Mouse (Mus musculus) embryonic facial prominence, embryonic 13.5 days (tissue): ENCODE data around the gene Mypop. TPM values are rescaled to one million over a fixed set of nuclear protein-coding genes. Genes with fewer than 3 reads are reported as not detected.
A peak's percentile ranks its signal among the peaks of the same experiment; 100 is the strongest.

Source experiments
- ATAC-seq: fragments of 200-750 bp; cut with Nextera tagmentation; 2 replicates; pipeline ENCODE4 v1.8.0; 2017; ENCODE audit warnings: low read depth; ENCODE audit not compliant: insufficient number of reproducible peaks, insufficient read depth, low FRiP score, low TSS enrichment
- H3K27ac ChIP-seq: fragments of 300-500 bp; sonication (generic); 2 replicates; pipeline ENCODE4 v1.5.1; 2015; ENCODE audit warnings: moderate library complexity, mild to moderate bottlenecking, inconsistent platforms
- H3K27me3 ChIP-seq: fragments of 300-500 bp; sonication (generic); 2 replicates; pipeline ENCODE4 v1.6.1; 2015; ENCODE audit warnings: mild to moderate bottlenecking, inconsistent platforms
- H3K36me3 ChIP-seq: fragments of 300-500 bp; sonication (generic); 2 replicates; pipeline ENCODE4 v1.6.1; 2015; ENCODE audit warnings: mild to moderate bottlenecking, inconsistent platforms
- H3K4me1 ChIP-seq: fragments of 300-500 bp; sonication (generic); 2 replicates; pipeline ENCODE4 v1.6.1; 2015; ENCODE audit warnings: inconsistent platforms
- H3K4me2 ChIP-seq: fragments of 300-500 bp; sonication (generic); 2 replicates; pipeline ENCODE4 v1.6.1; 2015; ENCODE audit warnings: moderate library complexity, mild to moderate bottlenecking, inconsistent platforms
- H3K4me3 ChIP-seq: fragments of 300-500 bp; sonication (generic); 2 replicates; pipeline ENCODE4 v1.5.1; 2015; ENCODE audit warnings: mild to moderate bottlenecking, inconsistent platforms
- H3K9ac ChIP-seq: fragments of 300-500 bp; sonication (generic); 2 replicates; pipeline ENCODE4 v1.6.1; 2015; ENCODE audit warnings: mild to moderate bottlenecking, inconsistent platforms
- H3K9me3 ChIP-seq: fragments of 300-500 bp; sonication (generic); 2 replicates; pipeline ENCODE4 v1.6.1; 2016; ENCODE audit warnings: inconsistent platforms
- WGBS: fragments of 180-500 bp; shearing (Covaris S2); methylation state at CpG from one replicate; pipeline ENCODE4 v1.1.7; 2015; ENCODE audit warnings: mixed read lengths; 5-methylcytosine and 5-hydroxymethylcytosine counted together
- polyA plus RNA-seq: library from polyadenylated mRNA; unstranded; fragments of >200 nt; fragmentation: Nextera tagmentation; extraction: Ambion mirVana; gene quantifications from 2 replicates; pipeline ENCODE4 v1.2.1, GENCODE M21; 2015

Mypop gene
- polyA plus RNA-seq, 1 experiment from 2014 or later: 6.7 TPM

DNA sequence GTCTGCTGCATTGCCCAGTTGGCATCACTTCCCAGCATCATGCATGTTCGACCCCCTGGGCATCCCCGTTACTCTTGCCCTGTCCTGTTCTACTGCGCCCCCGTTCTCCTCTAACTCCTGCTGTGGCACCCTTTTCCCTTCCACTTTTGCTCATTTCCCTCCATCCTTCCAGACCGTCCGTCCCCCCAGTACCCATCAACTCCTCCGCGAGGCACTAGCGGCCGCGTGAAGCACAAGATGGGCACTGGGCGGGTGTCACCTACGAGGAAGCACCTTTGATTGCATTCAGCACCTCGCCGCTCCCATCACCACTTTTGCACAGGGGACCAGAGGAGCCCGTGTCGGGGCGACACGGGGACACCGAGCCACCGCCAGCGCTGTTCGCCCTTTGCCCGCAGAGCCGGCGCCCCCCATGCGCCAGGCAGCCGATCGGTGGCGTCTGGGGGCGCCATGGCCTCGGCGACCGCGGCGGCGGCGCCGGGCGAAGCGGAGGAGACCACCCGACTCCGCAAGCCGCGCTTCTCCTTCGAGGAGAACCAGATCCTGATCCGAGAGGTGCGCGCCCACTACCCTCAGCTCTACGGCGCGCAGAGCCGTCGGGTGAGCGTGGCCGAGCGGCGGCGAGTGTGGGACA lies 732 bp downstream of the Mypop start:
- peak overlapping the region; percentile 59 for H3K4me3 ChIP-seq
- no peak overlapping the region for H3K27ac ChIP-seq
- peak overlapping the region; percentile 89 for H3K4me2 ChIP-seq
- H3K9me3 ChIP-seq: no peaks in the 10 kb centered on the region
- ATAC-seq: 0 out of 2 replicates have a peak, but pooled peaks have one; percentile 12
- peak overlapping the region; percentile 75 for H3K9ac ChIP-seq
- H3K36me3 ChIP-seq: peaks cover 20% of the 10 kb centered on the region
- WGBS: under 1% methylated on average over 59 of the region's 59 CpGs
- H3K4me1 ChIP-seq: peaks cover 28% of the 10 kb centered on the region
- peaks cover 30% of the 10 kb centered on the region for H3K27me3 ChIP-seq

DNA sequence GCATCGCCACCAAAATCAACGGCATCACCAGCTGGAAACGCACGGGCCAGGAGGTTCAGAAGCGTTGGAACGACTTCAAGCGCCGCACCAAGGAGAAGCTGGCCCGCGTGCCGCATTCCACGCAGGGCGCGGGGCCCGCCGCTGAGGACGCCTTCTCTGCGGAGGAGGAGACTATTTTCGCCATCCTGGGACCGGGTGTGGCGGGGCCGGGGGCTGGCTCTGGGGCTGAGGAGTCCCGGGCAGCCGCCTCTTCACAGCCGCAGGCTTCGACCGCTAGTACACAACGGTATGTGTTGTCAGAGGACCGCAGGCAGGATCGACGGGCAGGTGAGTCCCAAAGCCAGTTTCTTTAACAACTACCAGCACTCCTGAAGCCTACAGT lies 1.2 kb downstream of the Mypop start:
- 2% methylated on average over 31 of the region's 31 CpGs for WGBS
- ATAC-seq: no peak
- Histone ChIP-seq H3K4me2 (peak overlapping the region; percentile 89), H3K9ac (peak overlapping the region; percentile 75), H3K9me3 (no peaks in the 10 kb centered on the region), H3K27ac (no peak overlapping the region), H3K27me3 (peaks cover 30% of the 10 kb centered on the region), H3K4me1 (peaks cover 28% of the 10 kb centered on the region), H3K36me3 (peaks cover 22% of the 10 kb centered on the region), H3K4me3 (peak overlapping the region; percentile 59)

DNA sequence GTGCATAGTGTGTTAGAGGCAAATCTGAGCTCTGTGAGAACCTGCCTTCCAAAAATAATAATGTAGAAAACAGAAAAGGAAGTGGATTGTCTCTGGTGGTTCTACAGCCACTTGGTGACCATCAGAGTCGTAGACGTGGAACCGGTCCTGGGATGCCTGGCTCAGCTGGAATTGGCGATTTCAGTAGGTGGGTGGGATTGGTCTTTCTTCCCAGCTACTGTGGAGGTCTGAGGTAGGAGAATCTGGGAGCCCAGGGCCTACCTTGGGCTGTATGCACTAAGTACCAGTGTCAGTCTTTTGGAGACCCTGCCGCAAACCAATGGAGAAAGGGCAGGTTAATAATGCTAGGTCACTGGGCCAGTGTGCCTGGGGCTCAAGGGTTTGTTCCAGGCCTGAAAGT lies 2.0 kb downstream of the Mypop start:
- Histone ChIP-seq H3K27me3 (peaks cover 24% of the 10 kb centered on the region), H3K36me3 (peaks cover 28% of the 10 kb centered on the region), H3K27ac (no peak overlapping the region), H3K4me1 (peaks cover 28% of the 10 kb centered on the region), H3K9ac (peak overlapping the region; percentile 75; the same call in 1 of the 2 replicates), H3K9me3 (no peaks in the 10 kb centered on the region), H3K4me2 (peak overlapping the region; percentile 89), H3K4me3 (peak overlapping the region; percentile 59)
- no peak for ATAC-seq
- WGBS: 89% methylated on average over 5 of the region's 5 CpGs

DNA sequence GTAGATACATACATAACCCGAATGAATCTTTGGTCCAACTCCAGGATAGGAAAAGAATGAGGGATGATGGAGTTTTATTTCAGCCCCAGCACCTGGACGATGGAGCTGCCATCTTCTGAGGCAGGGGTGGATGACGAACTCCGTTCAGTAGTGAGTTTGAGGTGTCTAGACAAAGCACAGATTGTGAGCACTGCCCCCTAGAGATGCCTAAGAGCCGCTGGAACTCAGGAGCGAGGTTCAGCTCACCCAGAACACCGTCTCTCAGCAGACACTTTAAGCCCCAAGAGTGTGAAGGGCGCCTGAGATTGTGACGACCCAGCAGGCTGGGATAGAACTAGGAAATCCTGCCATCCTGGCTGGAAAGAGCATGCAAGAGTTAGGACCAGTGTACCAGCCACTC lies 7.8 kb downstream of the Mypop start:
- whole genome bisulfite sequencing: 41% methylated on average over 9 of the region's 9 CpGs
- Histone ChIP-seq H3K27me3 (no peaks in the 10 kb centered on the region), H3K27ac (no peak overlapping the region), H3K36me3 (peaks cover 26% of the 10 kb centered on the region), H3K4me2 (no peak overlapping the region), H3K4me3 (no peak overlapping the region), H3K9me3 (no peaks in the 10 kb centered on the region), H3K9ac (no peak overlapping the region), H3K4me1 (peaks cover 24% of the 10 kb centered on the region)
- ATAC-seq: no peak

DNA sequence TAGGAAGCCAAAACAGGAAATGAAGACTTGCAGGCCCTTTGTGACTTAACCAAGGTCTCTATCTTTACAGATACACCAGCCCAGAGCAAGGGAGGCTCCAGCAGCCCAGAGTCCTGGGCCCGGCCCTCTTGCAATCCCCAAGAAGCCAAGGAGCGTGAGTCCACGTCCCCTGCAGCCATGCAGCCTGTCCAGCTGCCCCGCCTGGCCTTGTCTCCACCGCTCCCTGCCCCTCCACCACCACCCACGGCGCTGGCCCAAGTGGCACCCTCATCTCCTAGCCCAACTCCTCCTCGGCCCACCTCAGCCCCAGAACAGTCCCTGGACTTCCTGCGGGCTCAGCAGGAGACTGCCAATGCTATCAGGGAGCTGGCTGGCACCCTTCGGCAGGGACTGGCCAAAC lies 9.4 kb downstream of the Mypop start:
- Histone ChIP-seq H3K9ac (peak overlapping the region; percentile 66), H3K9me3 (no peaks in the 10 kb centered on the region), H3K27ac (peak overlapping the region; percentile 48), H3K4me2 (peak overlapping the region; percentile 61), H3K4me1 (peaks cover 33% of the 10 kb centered on the region), H3K36me3 (peaks cover 25% of the 10 kb centered on the region), H3K4me3 (peak overlapping the region; percentile 38), H3K27me3 (no peaks in the 10 kb centered on the region)
- 39% methylated on average over 10 of the region's 10 CpGs for WGBS
- ATAC-seq: no peak

DNA sequence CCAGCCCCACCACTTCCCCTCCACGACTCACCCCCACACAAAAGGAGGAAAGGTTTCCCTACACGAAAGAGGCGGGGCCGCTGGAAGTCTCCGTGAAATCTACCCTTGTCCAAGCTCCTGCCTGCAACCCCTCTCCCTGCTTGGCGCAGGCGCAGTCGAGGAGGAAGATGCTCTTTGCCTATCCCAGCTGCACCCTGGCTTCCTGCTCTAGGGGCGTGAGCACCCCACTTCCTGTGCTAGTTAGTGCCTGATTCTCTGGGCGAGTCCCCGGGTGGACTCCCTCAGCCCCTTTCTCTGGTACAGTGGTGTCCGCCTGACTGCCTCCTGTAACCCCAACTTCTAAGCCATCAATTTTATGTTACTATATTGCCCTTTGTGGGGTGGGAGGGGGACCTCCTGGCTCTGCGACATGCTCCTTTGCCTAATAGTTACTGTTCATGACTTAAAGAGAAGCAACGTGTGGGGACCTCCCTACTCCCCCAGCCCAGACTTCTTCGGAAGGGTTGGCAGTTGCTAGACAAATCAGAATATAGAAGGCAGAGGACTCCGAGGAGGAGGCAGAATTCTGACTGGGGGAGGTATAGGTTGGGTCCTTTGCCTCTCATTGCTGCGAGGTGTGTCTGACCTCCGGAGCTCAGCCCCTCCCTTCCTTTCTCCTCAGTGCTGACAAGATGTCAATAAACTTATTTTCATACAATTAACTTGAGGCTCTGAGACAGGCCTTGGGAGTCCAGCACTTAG lies 10.2 kb downstream of the Mypop start:
- Histone ChIP-seq H3K27me3 (no peaks in the 10 kb centered on the region), H3K27ac (peak overlapping the region; percentile 83), H3K4me1 (peaks cover 41% of the 10 kb centered on the region), H3K4me2 (peak overlapping the region; percentile 61), H3K9me3 (no peaks in the 10 kb centered on the region), H3K36me3 (peaks cover 30% of the 10 kb centered on the region), H3K4me3 (peak overlapping the region; percentile 38), H3K9ac (peak overlapping the region; percentile 66)
- ATAC-seq: no peak
- WGBS: 37% methylated on average over 18 of the region's 18 CpGs

DNA sequence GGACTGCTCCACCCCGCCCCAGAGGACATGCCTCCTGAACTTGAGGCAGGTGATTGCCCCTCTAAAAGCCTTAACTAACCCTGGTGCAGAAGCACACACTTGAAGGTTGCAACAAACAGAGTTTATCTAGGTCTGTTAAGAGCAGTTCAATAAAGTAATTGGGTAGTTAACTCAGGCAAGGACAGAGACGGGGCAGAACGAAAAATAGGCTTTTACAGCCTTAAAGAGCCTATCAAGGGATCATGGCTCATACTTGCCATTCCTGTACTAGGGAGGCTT lies 10.7 kb downstream of the Mypop start:
- H3K9ac ChIP-seq: no peak overlapping the region
- H3K9me3 ChIP-seq: no peaks in the 10 kb centered on the region
- peaks cover 45% of the 10 kb centered on the region for H3K4me1 ChIP-seq
- no peak overlapping the region for H3K4me3 ChIP-seq
- H3K4me2 ChIP-seq: peak overlapping the region; percentile 61
- no peak for ATAC-seq
- H3K36me3 ChIP-seq: peaks cover 27% of the 10 kb centered on the region
- 71% methylated on average over 3 of the region's 3 CpGs for WGBS
- no peaks in the 10 kb centered on the region for H3K27me3 ChIP-seq
- H3K27ac ChIP-seq: peak overlapping the region; percentile 83

DNA sequence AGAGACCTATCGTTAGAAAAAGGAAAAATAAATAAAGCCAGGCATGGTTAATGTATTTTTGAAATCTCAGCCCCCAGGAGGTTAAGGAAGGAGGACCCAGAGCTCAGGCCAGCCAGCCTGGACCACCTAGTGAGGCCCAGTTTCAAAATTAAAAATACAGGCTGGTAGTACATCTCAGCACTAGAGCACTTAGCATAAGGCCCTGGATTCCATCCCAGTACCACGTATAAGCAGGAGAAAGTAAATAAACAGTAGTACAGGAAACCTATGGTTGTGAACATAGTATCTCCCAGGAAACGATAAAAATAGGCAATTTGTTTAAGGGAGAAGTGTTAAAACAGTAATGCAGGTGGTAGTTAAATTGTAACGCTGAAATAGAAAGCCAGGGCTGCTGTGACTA lies 11.1 kb downstream of the Mypop start:
- Histone ChIP-seq H3K4me2 (peak overlapping the region; percentile 67), H3K27me3 (no peaks in the 10 kb centered on the region), H3K36me3 (peaks cover 30% of the 10 kb centered on the region), H3K4me3 (peak overlapping the region; percentile 41), H3K9ac (peak overlapping the region; percentile 67), H3K4me1 (peaks cover 49% of the 10 kb centered on the region), H3K9me3 (no peaks in the 10 kb centered on the region), H3K27ac (peak overlapping the region; percentile 83)
- ATAC-seq: no peak
- WGBS: 40% methylated on average over 4 of the region's 4 CpGs

DNA sequence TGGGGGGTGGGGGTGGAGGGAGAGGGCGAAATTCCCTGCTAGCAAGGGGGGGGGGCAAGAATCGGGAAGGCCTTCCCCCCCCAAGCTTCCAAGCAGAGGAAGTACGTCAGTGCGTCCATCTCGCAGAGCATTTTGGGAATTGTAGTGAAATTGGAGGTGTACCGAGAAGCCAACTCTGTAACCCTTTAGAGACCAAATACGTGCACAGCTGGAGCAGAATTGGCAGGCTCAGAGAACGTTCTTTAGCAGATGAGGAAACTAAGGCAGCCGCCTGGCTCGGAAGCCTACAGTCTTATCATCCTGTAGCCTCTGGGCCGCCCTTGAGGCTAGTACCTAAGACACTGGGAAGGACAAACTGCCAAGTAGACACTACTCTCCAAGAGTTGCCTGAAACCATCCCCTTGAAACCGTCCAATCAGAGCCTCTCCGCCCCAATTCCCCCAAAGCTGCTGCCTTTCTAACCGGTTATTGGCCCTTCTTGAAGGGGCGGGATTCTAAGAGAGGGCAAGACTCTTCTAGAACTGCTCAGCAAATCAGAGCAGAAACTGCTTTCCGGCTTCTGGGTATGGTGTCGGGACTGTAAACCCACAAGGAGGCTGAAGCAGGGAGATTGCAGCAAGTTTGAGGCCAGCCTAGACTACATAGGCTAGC lies 11.9 kb downstream of the Mypop start:
- Histone ChIP-seq H3K4me2 (peak overlapping the region; percentile 67), H3K9ac (peak overlapping the region; percentile 67), H3K9me3 (no peaks in the 10 kb centered on the region), H3K27me3 (no peaks in the 10 kb centered on the region), H3K4me1 (peaks cover 54% of the 10 kb centered on the region), H3K27ac (peak overlapping the region; percentile 83), H3K4me3 (peak overlapping the region; percentile 41), H3K36me3 (peaks cover 30% of the 10 kb centered on the region)
- WGBS: 1% methylated on average over 17 of the region's 17 CpGs
- ATAC-seq: peak; percentile 22; the same call in 1 of the 2 replicates

DNA sequence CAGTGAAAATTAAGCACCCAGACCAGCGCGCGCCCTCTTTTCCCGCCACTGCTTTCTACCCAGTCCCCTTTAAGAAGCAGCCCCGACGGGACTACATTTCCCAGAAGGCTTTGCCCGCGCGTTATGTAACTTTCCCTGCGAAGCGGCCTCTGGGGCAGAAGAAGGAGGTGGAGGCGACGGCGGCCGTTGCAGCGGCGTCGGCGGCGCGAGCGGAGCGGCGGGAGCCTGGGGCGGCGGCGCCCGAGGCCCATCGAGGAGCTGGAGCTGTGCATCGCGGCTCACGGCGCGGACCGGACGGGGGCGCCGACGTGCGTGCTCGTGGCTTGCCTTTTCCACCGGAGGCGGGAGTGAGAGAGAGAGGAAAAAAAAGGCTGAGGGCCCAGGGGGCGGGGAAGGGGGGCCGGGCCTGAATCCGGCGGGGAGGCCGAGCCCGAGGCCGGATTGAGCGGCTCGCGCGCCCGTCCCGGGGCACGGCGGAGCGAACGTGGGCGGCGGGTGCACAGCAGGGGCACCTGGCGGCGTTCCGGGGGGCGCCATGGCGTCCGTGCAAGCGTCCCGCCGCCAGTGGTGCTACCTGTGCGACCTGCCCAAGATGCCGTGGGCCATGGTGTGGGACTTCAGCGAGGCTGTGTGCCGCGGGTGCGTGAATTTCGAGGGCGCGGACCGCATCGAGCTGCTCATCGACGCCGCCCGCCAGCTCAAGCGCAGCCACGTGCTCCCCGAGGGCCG lies 13.0 kb downstream of the Mypop start, which contains the start of gene Irf2bp1:
Gene Irf2bp1 (plus strand): TSS at position 143 of the 729 bp plus-strand sequence.
- Histone ChIP-seq H3K9me3 (no peaks in the 10 kb centered on the region), H3K4me3 (peak within 1 kb of the TSS; percentile 88), H3K36me3 (peaks cover 33% of the 10 kb centered on the region), H3K9ac (peak within 1 kb of the TSS; percentile 97), H3K4me2 (peak within 1 kb of the TSS; percentile 99), H3K27me3 (no peaks in the 10 kb centered on the region), H3K27ac (peak within 1 kb of the TSS; percentile 95), H3K4me1 (peaks cover 54% of the 10 kb centered on the region)
- under 1% methylated on average over 85 of the region's 90 CpGs for WGBS
- ATAC-seq: peak; percentile 66

DNA sequence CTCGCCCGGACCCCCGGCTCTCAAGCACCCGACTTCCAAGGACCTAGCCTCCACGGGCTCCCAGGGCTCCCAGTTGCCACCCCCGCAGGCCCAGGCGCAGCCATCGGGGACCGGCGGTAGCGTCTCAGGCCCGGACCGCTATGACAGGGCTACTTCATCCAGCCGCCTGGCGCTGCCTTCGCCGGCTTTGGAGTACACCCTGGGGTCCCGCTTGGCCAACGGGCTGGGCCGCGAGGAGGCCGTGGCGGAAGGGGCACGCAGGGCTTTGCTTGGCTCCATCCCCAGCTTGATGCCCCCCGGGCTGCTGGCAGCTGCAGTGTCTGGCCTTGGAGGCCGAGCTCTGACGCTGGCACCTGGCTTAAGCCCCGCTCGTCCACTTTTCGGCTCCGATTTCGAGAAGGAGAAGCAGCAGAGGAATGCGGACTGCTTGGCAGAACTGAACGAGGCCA lies 13.6 kb downstream of the Mypop start:
- ATAC-seq: no peak
- H3K9ac ChIP-seq: peak overlapping the region; percentile 97
- peak overlapping the region; percentile 88 for H3K4me3 ChIP-seq
- H3K4me1 ChIP-seq: peaks cover 54% of the 10 kb centered on the region
- H3K9me3 ChIP-seq: no peaks in the 10 kb centered on the region
- peak overlapping the region; percentile 95 for H3K27ac ChIP-seq
- peak overlapping the region; percentile 99 for H3K4me2 ChIP-seq
- H3K27me3 ChIP-seq: no peaks in the 10 kb centered on the region
- peaks cover 33% of the 10 kb centered on the region for H3K36me3 ChIP-seq
- WGBS: 4% methylated on average over 34 of the region's 34 CpGs
